Mouse (Mus musculus): Measurements from ENCODE around the gene Atp10b.
A peak's percentile ranks its signal among the peaks of the same experiment; 100 is the strongest.
"Not testable (repeated sequence)": the region's sequence is repeated elsewhere in the genome, so short reads cannot be mapped to it uniquely, and the experiment has no call there.

The Atp10b gene

DNA sequence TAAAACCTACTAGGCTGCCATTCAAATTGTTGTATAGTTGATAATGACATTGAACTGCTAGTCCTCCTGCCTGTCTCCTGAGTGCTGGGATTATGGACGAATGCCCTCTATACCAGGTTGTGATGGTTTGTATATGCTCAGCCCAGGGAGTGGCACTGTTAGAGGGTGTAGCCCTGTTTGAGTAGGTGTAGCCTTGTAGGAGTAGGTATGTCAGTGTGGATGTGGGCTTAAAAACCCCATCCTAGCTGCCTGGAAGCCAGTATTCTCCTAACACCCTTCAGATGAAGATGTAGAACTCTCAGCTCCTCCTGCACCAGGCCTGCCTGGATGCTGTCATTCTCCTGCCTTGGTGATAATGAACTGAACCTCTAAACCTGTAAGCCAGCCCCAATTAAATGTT is at the start of gene Atp10b:
Gene Atp10b (plus strand): TSS at position 301 of the 400 bp plus-strand sequence.
- no peak for DNase-seq (ENCODE audit: low spot score in 2 of 2)

DNA sequence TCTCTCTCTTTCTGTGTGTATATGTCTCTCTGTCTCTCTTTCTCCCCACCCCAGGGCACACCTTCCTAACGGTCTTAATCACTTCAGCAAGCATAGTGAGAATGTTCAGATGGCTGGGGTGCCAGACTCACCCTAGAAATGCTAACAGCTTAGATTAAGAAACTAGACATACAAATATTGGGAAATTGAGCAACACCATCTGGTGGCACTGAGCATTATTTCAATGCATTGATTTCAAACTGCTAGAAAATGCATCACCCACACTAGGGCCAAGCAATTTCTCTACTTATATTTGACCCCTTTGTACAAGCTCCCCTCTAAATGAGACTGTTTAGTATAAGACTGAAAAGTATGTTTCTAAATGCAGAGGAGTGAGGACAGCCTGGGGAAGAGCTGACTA is 48.3 kb upstream of the Atp10b start:
- no peak for DNase-seq (ENCODE audit: low spot score in 2 of 2)

- DNase-seq (ENCODE audit: low spot score in 2 of 2), result peak; percentile 39 to 46
Observed at GRCm38 (mm10) chr11:43125908-43126477, 23.7 kb upstream of the Atp10b start.

DNA sequence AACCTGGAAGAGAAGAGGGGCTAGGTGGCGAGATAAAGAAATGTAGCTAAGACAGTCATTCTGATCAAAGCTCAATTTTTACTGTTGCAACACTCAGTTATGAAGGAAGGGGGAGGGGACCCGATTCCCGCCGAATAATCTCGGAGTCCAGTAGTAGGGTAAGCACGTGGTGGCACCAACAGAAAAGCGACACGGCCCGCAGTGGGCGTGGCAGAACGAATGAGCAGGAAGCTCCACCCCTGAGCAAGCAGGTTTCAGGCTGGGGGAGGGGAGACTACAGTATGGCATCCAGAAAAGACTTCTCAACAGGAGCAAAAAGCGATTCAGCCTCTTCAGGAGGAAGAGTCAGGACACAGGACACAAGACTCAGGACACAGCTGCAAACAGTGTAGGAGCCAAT is 23.1 kb upstream of the Atp10b start:
- not testable (repeated sequence) for DNase-seq (ENCODE audit: low spot score in 2 of 2)

GRCm38 (mm10) chr11:43141296-43141695 is 8.4 kb upstream of the Atp10b start:
- DNase-seq (ENCODE audit: low spot score in 2 of 2), result no peak

- no peak for DNase-seq (ENCODE audit: low spot score in 2 of 2)
Observed at GRCm38 (mm10) chr11:43142811-43143210, 6.9 kb upstream of the Atp10b start.

DNA sequence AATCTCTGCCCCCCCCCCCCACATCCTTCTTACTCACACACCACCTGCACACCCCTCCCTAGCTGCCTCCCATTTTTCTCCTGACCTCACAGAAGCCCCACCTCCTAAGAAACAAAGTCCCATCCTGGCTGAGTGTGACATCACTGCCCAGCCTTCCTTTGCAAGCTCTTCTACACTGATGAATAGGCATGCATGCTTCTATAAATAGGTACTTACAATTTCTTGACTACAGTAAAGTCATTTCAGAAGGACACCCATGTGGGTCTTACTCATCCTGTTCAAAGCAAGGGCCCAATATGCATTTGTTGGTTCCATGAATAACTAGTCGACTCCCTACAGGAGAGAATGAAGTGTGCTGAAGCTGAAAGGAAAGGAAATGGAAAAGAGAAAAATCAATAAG is 5.5 kb upstream of the Atp10b start:
- DNase-seq (ENCODE audit: low spot score in 2 of 2), result no peak

GRCm38 (mm10) chr11:43144882-43145281 is 4.8 kb upstream of the Atp10b start:
- DNase-seq (ENCODE audit: low spot score in 2 of 2), result not testable (repeated sequence)

DNA sequence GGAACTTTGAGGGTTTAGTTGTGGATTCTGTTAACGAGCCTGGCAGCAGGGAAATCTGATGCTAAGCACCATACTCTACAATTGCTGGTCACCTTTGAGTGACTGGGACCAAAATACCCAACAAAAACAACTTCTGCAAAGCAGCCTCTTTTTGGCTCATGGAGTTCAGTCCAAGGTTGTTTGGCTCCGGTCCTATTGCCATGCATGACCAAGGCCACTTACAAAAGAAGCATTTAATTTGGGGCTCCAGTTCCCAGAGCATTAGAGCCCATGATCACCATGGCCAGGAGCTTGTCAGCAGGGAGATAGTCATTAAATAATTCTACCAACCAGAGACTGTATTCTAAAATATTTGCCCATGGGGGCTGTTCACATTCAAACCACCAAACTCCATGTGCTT is 2.3 kb upstream of the Atp10b start:
- DNase-seq (ENCODE audit: low spot score in 2 of 2), result no peak

DNA sequence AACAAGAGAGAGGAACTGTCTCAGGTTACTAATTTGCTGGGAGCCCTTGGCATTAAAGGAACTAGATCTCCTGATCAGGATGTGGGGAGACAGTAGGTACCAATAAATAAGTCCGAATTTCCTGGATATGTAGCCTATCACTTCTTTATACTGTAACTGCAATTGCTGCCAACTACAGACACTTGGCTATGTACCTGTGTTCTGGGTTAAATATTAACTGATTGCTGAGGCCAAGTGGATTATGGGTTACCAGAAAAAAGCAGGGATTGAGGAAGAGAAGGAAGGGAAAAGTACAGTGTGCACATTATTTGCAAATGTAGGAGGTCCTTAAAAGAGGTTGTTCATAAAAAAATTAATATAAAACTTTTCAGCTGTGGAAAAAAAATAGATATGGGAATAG is 1.3 kb upstream of the Atp10b start:
- DNase-seq (ENCODE audit: low spot score in 2 of 2), result no peak

GRCm38 (mm10) chr11:43155004-43155403 is 5.3 kb downstream of the Atp10b start:
- DNase-seq (ENCODE audit: low spot score in 2 of 2), result no peak

DNA sequence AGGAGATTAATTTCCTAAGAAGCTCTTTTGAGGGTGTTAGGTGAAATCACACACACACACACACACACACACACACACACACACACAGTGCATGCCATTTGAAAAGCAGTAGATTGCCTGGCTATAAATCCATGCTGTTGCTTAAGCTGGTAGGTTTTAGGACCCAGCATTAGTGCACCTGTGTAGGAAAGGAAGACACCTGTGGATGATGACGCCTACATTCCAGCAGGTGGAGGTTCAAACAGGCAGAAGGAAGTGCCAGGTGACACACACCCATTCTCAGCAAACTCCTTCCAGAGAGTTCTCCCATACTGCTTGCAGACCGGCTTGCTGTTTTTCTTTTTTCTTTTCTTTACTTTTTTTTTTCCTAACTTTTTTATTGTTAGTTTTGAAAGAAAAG is 5.7 kb downstream of the Atp10b start:
- no peak for DNase-seq (ENCODE audit: low spot score in 2 of 2)

GRCm38 (mm10) chr11:43158814-43159213 is 9.1 kb downstream of the Atp10b start:
- DNase-seq (ENCODE audit: low spot score in 2 of 2), result no peak

DNA sequence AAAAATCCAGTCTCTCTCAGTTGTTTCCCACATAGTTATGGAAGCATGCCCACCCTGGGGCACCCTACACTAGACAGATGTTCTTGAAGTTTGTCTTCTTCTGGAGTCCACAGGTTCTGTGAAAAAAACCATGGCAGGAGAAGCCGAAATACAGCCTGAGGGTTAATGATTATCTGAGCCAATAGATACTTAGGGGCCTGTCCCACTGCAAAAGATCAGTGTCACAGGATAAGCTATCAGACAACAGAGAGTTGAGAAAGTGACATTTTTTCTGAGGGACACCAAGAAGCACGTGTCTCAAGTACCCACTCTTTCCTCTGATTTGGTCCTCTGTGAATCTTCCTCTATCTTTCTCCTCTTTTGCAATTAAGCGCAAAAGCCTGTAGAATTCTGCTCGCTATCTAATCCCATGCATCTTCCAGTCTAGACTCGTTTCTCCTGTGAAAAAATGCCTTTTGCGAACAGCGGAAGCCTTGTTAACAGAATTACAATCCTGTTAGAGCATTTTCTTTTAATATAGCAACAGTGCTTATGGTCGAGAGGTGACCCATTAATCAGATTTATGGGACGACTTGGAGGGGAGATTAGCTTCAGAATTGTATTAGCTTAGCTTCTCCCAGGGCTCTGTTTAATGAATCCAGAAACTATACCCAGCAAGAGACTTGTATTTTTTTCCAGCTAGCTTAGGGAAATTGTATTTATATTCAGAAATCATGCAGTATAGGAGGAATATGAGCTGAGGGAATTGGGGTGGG is 10.7 kb downstream of the Atp10b start:
- DNase-seq (ENCODE audit: low spot score in 2 of 2), result no peak

- no peak for DNase-seq (ENCODE audit: low spot score in 2 of 2)
Observed at GRCm38 (mm10) chr11:43170601-43171000, 20.9 kb downstream of the Atp10b start.

GRCm38 (mm10) chr11:43174359-43175116 is 24.9 kb downstream of the Atp10b start:
- DNase-seq (ENCODE audit: low spot score in 2 of 2), result no peak

- DNase-seq (ENCODE audit: low spot score in 2 of 2), result no peak
Observed at GRCm38 (mm10) chr11:43182401-43182800, 32.7 kb downstream of the Atp10b start.

DNA sequence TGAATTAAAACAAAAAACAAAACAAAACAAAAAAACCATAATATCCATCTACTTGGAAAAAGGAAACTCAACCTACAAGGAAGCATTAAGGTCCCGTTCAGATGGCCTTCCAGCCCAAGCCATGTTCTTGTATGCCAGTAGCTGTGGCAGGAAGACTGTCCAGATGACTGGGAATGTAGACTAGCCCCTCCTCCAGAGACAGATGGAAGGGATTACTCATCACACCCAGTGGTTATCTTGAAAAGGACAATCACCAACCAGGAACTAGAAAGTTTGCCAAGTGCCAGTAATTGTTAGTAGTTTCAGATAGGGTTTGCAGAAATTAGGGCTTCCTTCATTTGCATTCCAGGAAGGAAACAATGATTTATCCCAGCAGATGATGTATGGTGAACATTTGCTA is 33.1 kb downstream of the Atp10b start:
- DNase-seq (ENCODE audit: low spot score in 2 of 2), result no peak

DNA sequence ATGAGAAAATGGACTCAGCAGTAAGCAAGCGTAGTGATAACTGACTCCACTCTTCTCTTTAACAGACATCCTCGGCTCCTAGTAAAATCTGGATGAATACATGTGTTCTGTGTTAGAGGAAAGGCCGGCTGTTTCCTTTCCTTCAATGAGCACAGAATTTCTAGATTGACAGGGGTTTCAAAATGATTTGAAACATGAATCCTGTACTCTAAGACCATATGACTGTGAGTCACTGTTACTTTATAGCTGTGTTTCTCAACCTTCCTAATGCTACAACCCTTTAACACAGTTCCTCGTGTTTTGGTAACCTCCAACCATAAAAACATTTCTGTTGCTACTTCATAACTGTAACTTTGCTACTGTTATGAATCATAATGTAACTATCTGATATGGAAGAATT is 33.8 kb downstream of the Atp10b start:
- no peak for DNase-seq (ENCODE audit: low spot score in 2 of 2)

GRCm38 (mm10) chr11:43186291-43186690 is 36.6 kb downstream of the Atp10b start:
- DNase-seq (ENCODE audit: low spot score in 2 of 2), result no peak

DNA sequence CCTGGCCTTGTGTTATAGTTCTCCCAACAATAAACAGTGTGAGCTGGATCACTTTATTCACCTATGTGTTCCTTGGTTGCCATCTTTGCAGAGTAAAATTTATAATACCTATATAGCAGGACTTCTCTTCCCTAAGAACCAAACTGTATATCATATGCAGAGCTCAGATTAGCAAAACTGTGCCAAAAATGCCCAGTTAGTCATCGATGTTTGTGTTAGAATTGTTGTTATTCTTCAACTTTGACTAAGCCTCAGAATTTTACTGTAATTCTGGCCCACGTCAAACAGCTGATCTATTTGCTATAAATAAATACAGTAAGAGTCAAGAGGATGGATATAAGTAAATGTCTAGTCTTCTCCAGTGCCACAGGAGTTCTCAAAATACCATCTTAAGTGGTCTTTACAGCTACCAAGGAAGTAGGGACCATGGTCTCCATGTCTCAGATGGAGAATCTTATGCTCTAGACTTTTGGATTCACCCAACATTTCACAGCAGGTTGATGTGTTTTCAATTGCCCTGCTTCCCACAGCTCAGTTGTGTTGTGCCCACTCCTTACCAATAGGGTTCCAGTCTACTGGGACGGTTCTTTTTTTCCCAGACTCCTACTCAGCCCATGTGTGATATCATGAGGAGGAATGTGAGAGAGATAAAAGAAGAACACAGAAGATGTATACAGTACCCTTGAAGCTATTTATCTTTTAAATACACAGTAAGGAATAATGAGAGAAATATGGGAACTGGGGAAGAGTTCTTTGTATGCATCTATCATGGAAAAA is 40.3 kb downstream of the Atp10b start:
- no peak for DNase-seq (ENCODE audit: low spot score in 2 of 2)

DNA sequence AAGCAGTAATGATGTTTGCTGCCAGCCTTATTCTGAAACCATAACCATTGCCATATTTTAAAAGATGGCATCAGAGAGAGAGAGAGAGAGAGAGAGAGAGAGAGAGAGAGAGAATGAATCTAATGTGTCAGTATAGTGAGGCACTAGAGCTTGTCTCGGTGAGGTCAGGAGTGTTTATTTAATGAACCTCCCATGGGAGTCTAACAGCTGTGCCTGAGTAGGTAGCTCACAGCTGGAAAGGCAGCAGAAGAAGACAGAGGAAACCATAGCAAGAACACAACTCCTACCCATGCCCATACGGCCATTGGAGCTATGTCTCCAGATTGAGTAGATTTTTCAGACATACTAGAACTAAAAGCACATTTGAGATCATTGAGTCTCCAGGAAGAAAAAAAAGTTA is 49.1 kb downstream of the Atp10b start:
- no peak for DNase-seq (ENCODE audit: low spot score in 2 of 2)
